Mouse (Mus musculus) layer of hippocampus, postnatal 25 days (tissue): ENCODE results near the gene Ahnak2. TPM values are rescaled to one million over a fixed set of nuclear protein-coding genes. Genes with fewer than 3 reads are reported as not detected.
A peak's percentile ranks its signal among the peaks of the same experiment; 100 is the strongest.

Experiments
- DNase-seq, 2 experiments: peaks; one replicate each; pipeline ENCODE4 v3.0.0; 2022; ENCODE audit warnings: mixed read lengths in 2 of 2, low spot score in 1 of 2; ENCODE audit errors: extremely low spot score in 1 of 2
- total RNA-seq, 2 experiments: library from RNA; stranded (reverse); gene quantifications; 2 replicates each; pipeline ENCODE4 v1.2.3; 2021

Gene Ahnak2
- total RNA-seq, 2 experiments from 2014 or later: 3.2 to 3.5 TPM

GRCm38 (mm10) chr12:112763176-112763575, 39.3 kb downstream of the Ahnak2 start:
- peak in 1 of 2 experiments; percentile 3 for DNase-seq

- DNase-seq: no peak
Measured at GRCm38 (mm10) chr12:112762018-112762417, 40.4 kb downstream of the Ahnak2 start.

DNA sequence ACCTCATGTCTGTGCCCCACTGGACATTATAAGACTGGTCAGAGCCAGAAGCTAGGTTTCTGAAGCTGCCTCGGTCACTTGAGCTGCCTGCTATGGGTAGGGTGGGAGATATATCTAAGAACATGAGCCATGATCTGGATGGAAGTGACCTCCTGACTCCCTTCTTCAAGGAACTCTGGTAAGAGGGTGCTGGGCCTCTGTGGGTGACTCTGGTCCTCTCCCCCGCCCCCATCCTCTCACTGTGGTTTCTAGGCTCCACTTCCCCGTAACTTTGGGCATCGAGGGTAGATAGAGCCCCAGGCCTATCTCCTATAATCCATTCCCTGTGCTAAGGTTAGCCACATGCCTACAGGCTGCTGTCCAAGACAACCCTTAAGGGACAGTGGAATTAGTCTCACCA, 41.0 kb downstream of the Ahnak2 start:
- no peak for DNase-seq

GRCm38 (mm10) chr12:112760154-112760926, 42.1 kb downstream of the Ahnak2 start, which contains the start of gene Pld4:
TSS of gene Pld4 (plus strand) at chr12:112760655.
- DNase-seq: no peak

DNA sequence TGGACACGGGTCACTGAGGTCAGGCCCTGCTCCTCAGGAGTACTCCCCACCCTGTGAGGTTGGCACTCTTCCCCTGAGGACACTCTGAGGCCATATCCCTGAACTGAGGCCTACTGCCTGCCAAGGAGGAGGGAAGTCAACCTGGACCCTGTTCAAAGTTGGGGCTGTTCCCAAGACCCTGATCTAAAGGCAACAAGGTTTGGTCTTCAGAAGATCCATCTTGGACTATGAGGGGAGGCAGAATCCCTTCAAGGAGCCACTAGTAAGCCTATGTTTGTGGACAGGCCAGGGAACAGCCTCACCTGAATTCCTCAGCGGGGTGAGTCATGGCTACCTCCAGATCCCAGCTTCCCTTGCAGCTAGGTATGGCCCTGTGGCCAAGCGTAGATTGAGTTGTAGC, 43.0 kb downstream of the Ahnak2 start:
- DNase-seq: no peak

- no peak for DNase-seq
Measured at GRCm38 (mm10) chr12:112757896-112758295, 44.6 kb downstream of the Ahnak2 start.

DNA sequence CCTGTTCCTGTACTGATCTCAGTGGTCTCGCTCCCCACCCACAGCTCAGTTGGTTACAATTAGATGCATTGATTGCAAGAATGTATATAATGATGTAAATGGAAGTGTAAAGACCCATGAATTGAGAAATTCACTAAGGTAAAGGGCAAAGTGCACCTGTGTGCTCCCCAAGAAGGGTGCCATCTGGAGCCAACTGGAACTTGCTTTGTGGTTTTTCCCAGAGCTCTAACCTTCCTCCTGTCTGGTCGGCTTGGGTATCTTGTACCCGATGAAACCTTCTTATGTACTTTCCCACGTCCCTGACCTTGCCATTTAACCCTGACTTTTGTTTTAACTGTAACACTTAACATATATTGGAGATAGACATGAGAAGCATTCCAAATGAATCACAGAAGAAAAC, 46.6 kb downstream of the Ahnak2 start:
- DNase-seq: peak in 1 of 2 experiments; percentile 3

DNA sequence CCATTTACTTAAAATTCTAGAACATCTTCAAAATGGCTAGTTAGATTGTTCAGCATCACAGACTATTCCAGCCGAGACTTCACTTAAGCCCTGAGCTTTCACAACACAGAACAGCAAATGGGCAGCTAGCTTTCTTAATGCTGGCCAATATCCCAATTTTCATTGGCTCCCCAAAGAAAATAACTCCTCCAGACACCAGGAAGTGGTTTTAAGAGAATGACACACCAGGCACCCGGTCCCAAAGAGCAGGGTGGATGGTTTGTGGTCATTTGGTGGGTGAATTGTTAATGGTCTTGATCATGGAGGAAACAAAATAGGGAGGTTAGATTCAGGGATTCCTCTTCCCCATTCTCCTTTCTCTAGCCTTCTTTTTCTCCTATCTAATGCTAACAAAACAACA, 50.1 kb downstream of the Ahnak2 start:
- DNase-seq: no peak

DNA sequence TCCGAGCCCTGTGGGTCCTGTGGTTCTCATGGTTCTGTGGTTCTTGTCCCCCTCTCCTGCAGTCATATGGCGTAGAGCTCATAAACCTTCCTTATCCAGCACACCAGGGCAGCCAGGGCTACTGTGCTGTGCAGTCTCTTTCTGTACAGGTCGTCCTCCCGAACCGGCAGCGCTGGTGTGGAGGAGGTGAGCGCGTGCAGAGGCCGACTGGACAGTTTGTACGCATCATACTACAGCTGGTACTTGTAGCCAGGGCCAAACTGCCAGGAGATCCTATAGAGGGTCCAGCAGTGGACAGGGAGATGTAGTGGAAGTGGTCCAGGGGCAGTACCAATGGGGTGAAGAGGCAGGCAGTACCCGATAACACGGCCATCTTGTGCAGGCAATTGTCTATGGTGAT, 51.5 kb downstream of the Ahnak2 start:
- DNase-seq: no peak

GRCm38 (mm10) chr12:112747606-112747970, 54.9 kb downstream of the Ahnak2 start:
- DNase-seq: no peak

- no peak for DNase-seq
Measured at GRCm38 (mm10) chr12:112746808-112747605, 55.5 kb downstream of the Ahnak2 start.

DNA sequence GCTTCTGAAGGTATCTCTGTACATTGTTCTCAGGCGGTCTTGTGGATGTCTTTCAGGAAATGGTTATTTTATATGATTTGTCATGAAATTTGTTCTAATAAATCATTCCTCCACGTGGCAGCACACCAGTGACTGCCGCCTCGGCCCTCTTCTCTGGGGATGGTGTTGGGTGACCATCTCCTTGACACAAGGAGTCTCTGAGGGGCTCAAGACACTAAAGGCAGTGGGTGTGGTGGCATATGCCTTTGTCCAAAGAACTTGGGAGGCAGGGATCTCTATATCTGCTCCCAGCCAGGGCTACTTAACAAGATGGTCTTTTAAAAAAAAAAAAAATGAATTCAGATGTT, 56.0 kb downstream of the Ahnak2 start:
- peak in 1 of 2 experiments; percentile 38 for DNase-seq

DNA sequence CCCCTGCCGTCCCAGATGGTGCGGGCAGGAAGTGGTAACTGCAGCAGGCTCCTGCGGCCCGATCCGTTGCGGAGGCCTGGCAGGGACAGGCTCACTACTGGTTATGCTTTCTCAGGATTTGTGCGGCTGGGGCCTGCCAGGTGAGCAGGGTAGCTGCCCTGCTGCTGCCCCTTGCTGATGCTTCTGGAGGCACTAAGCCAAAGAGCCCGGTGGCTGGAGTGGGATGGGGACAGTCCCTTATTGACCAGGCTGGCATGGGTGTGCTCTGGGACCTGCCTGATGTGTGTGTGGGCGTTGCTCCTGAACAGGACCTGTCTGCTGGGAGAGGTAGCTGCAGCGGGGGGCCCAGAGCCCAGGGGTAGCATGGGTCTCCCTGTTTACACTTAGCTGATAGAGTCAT, 56.7 kb downstream of the Ahnak2 start:
- no peak for DNase-seq

GRCm38 (mm10) chr12:112744891-112745580, 57.4 kb downstream of the Ahnak2 start:
- DNase-seq: no peak

DNA sequence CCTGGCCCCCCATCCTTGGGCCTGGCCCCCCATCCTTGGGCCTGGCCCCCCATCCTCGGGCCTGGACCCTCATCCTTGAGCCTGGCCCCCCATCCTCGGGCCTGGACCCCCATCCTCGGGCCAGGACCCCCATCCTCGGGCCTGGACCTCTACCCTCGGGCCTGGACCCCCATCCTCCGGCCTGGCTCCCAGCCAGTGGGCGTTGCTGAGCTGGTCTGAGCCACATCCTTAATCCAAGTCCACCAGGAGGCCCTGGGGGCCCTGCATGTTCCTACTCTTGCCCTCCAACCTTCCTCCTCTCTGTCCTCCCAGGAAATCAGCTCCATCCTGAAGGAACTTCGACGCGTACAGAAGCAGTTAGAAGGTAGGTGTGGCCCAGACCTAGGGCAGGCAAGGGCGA, 58.2 kb downstream of the Ahnak2 start:
- no peak for DNase-seq

- peak in 1 of 2 experiments; percentile 79 for DNase-seq
Measured at GRCm38 (mm10) chr12:112743168-112743975, 59.1 kb downstream of the Ahnak2 start.

DNA sequence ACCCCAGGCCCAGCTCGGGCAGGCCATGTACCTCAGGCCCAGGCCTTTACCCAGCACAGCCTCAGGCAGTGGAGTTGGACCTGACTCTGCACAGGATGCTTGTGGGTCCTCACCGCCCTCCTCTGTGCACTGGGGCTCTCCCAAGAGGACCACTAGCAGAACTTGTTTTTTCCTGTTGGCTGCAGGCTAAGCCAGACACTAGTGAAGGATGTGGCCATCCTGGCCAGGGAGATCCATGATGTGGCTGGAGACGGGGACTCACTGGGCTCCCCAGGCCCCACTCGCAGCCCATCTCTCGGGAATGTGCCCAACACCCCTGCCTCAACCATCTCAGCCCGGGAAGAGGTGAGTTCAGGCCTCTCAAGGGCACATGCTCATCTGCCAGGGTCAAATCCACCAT, 59.7 kb downstream of the Ahnak2 start:
- no peak for DNase-seq

- DNase-seq: no peak
Measured at GRCm38 (mm10) chr12:112739023-112739568, 63.4 kb downstream of the Ahnak2 start.

DNA sequence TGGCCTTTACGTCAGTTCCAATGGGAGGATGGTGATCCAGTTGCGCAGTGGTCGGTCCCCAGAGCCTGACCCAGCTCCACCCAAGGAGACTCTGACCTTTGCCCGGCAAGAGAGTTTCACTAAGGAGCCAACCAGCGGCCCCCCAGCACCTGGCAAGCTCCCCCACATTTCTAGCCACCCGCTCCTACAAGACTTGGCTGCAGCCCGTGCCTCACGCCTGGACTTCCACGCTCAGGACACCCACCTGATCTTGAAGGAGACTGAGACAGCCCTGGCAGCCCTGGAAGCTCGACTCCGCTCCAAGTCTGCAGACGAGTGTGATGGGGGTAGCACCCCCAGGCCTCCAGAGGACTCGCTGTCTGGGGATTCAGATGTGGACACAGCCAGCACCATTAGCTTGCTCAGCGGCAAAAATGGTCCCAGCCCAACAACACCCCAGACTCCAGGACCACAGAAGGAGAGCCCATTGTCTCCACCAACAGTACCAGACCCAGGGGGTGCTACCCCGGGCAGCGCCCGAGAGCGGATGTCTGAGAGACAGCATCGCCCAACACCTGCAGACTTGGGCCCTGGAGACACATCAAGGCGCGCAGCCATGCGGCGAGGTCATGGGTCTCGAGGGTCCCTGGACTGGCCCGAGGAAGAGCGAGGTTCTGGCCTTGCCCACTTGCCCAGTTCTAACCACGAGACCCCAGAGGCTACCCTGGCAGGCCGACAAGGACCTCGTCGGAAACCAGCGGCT, 64.0 kb downstream of the Ahnak2 start:
- DNase-seq: no peak
